Mouse (Mus musculus) heart, embryonic 16.5 days (tissue): ENCODE measurements around the gene Tmtc1. TPM values are rescaled to one million over a fixed set of nuclear protein-coding genes. Genes with fewer than 3 reads are reported as not detected.

Experiments
- ATAC-seq: fragments of 200-750 bp; cut with Nextera tagmentation; replicated peaks from 2 replicates; pipeline ENCODE4 v1.8.0; 2017; ENCODE audit warnings: moderate number of reproducible peaks; ENCODE audit not compliant: insufficient read depth, low FRiP score; ENCODE audit errors: extremely low read depth
- H3K27ac ChIP-seq: fragments of 300-500 bp; sonication (generic); 2 replicates; pipeline ENCODE4 v1.5.1; 2014; ENCODE audit warnings: mild to moderate bottlenecking, low read length, control low read depth, moderate library complexity
- H3K27me3 ChIP-seq: fragments of 300-500 bp; sonication (generic); 2 replicates; pipeline ENCODE4 v1.6.1; 2014; ENCODE audit warnings: low read length, mixed read lengths; ENCODE audit not compliant: control insufficient read depth, insufficient read depth
- H3K36me3 ChIP-seq: fragments of 300-500 bp; sonication (generic); 2 replicates; pipeline ENCODE4 v1.6.1; 2014; ENCODE audit not compliant: control insufficient read depth, insufficient read depth
- H3K4me1 ChIP-seq: fragments of 300-500 bp; sonication (generic); 2 replicates; pipeline ENCODE4 v1.6.1; 2014; ENCODE audit warnings: low read length, mixed read lengths; ENCODE audit not compliant: control insufficient read depth, insufficient read depth
- H3K4me2 ChIP-seq: fragments of 300-500 bp; sonication (generic); 2 replicates; pipeline ENCODE4 v1.6.1; 2014; ENCODE audit warnings: low read depth, mild to moderate bottlenecking, control low read depth, low read length
- H3K4me3 ChIP-seq: fragments of 300-500 bp; sonication (generic); 2 replicates; pipeline ENCODE4 v1.5.1; 2014; ENCODE audit warnings: mild to moderate bottlenecking, control low read depth, low read length
- H3K9ac ChIP-seq: fragments of 300-500 bp; sonication (generic); 2 replicates; pipeline ENCODE4 v1.6.1; 2014; ENCODE audit warnings: low read length, control low read depth
- H3K9me3 ChIP-seq: fragments of 300-500 bp; sonication (generic); replicated peaks from 2 replicates; pipeline ENCODE4 v1.6.1; 2016; ENCODE audit warnings: low read length; ENCODE audit not compliant: control insufficient read depth
- WGBS: fragments of 180-500 bp; shearing (Covaris S2); extraction: QIAGEN DNeasy Blood & Tissue Kit; methylation state at CpG from one replicate; pipeline ENCODE4 v1.1.7; 2014; 5-methylcytosine and 5-hydroxymethylcytosine counted together
- polyA plus RNA-seq: library from polyadenylated mRNA; unstranded; fragments of >200 nt; fragmentation: Nextera tagmentation; extraction: Ambion mirVana; gene quantifications from 2 replicates; pipeline ENCODE4 v1.2.1, GENCODE M21; 2015

The Tmtc1 gene
- polyA plus RNA-seq, 1 experiment from 2014 or later = 1.7 TPM

- Histone ChIP-seq H3K27ac (peak overlapping the region; percentile 57), H3K36me3 (peaks cover 11% of the 10 kb centered on the region; the same call in 1 of the 2 replicates), H3K9ac (peak overlapping the region; percentile 76), H3K4me2 (peak overlapping the region; percentile 83), H3K27me3 (no peaks in the 10 kb centered on the region), H3K4me3 (peak overlapping the region; percentile 66), H3K4me1 (0 out of 2 replicates have a peak, but pooled peaks cover 3% of the 10 kb centered on the region), H3K9me3 (peaks cover 8% of the 10 kb centered on the region; the same call in 1 of the 2 replicates)
- WGBS = 26% methylated on average over 85 of the region's 85 CpGs
- ATAC-seq = peak; percentile 80
These were observed 89.4 kb downstream of the Tmtc1 start for GRCm38 (mm10) chr6:148354509-148355474.

GRCm38 (mm10) chr6:148354151-148354508 is 90.1 kb downstream of the Tmtc1 start:
- Histone ChIP-seq H3K9me3 (peaks cover 8% of the 10 kb centered on the region; the same call in 1 of the 2 replicates), H3K27me3 (no peaks in the 10 kb centered on the region), H3K9ac (no peak overlapping the region), H3K4me2 (peak overlapping the region; percentile 83), H3K4me1 (0 out of 2 replicates have a peak, but pooled peaks cover 3% of the 10 kb centered on the region), H3K4me3 (peak overlapping the region; percentile 66), H3K36me3 (peaks cover 11% of the 10 kb centered on the region; the same call in 1 of the 2 replicates), H3K27ac (no peak overlapping the region)
- peak; percentile 47 for ATAC-seq
- WGBS = 71% methylated on average over 16 of the region's 16 CpGs

- 78% methylated on average over 3 of the region's 3 CpGs for WGBS
- Histone ChIP-seq H3K9ac (no peak overlapping the region), H3K4me2 (no peak overlapping the region), H3K4me3 (no peak overlapping the region), H3K4me1 (no peaks in the 10 kb centered on the region), H3K36me3 (no peaks in the 10 kb centered on the region), H3K27ac (no peak overlapping the region), H3K9me3 (no peaks in the 10 kb centered on the region), H3K27me3 (no peaks in the 10 kb centered on the region; the same call in 1 of the 2 replicates)
- no peak for ATAC-seq
These were observed 99.2 kb downstream of the Tmtc1 start for GRCm38 (mm10) chr6:148345001-148345400.

- H3K4me3 ChIP-seq = no peak overlapping the region
- H3K9ac ChIP-seq = no peak overlapping the region
- 84% methylated on average over 2 of the region's 2 CpGs for WGBS
- H3K36me3 ChIP-seq = no peaks in the 10 kb centered on the region
- no peak overlapping the region for H3K27ac ChIP-seq
- no peaks in the 10 kb centered on the region for H3K9me3 ChIP-seq
- H3K4me2 ChIP-seq = no peak overlapping the region
- H3K4me1 ChIP-seq = no peaks in the 10 kb centered on the region
- H3K27me3 ChIP-seq = no peaks in the 10 kb centered on the region; the same call in 1 of the 2 replicates
- ATAC-seq = no peak
These were observed 102.0 kb downstream of the Tmtc1 start for GRCm38 (mm10) chr6:148342191-148342590.

- H3K36me3 ChIP-seq = no peaks in the 10 kb centered on the region
- ATAC-seq = no peak
- no peak overlapping the region for H3K9ac ChIP-seq
- no peak overlapping the region for H3K27ac ChIP-seq
- no peaks in the 10 kb centered on the region; the same call in 1 of the 2 replicates for H3K27me3 ChIP-seq
- H3K4me3 ChIP-seq = no peak overlapping the region
- 79% methylated on average over 2 of the region's 2 CpGs for WGBS
- no peak overlapping the region for H3K4me2 ChIP-seq
- H3K9me3 ChIP-seq = no peaks in the 10 kb centered on the region
- H3K4me1 ChIP-seq = no peaks in the 10 kb centered on the region
These were observed 102.4 kb downstream of the Tmtc1 start for GRCm38 (mm10) chr6:148341765-148342164.

GRCm38 (mm10) chr6:148338326-148338957 is 105.7 kb downstream of the Tmtc1 start:
- Histone ChIP-seq H3K4me1 (no peaks in the 10 kb centered on the region), H3K9me3 (no peaks in the 10 kb centered on the region), H3K9ac (no peak overlapping the region), H3K4me2 (no peak overlapping the region), H3K36me3 (no peaks in the 10 kb centered on the region; the same call in 1 of the 2 replicates), H3K27me3 (no peaks in the 10 kb centered on the region), H3K4me3 (no peak overlapping the region), H3K27ac (no peak overlapping the region)
- WGBS = 75% methylated on average over 3 of the region's 3 CpGs
- no peak for ATAC-seq

- no peaks in the 10 kb centered on the region for H3K4me1 ChIP-seq
- H3K4me2 ChIP-seq = no peak overlapping the region
- no peaks in the 10 kb centered on the region; the same call in 1 of the 2 replicates for H3K36me3 ChIP-seq
- H3K9ac ChIP-seq = no peak overlapping the region
- no peaks in the 10 kb centered on the region for H3K27me3 ChIP-seq
- H3K4me3 ChIP-seq = no peak overlapping the region
- no peak overlapping the region for H3K27ac ChIP-seq
- ATAC-seq = no peak
- no peaks in the 10 kb centered on the region for H3K9me3 ChIP-seq
These were observed 107.8 kb downstream of the Tmtc1 start for GRCm38 (mm10) chr6:148336290-148336955.

- WGBS = 71% methylated on average over 2 of the region's 2 CpGs
- Histone ChIP-seq H3K4me3 (no peak overlapping the region), H3K4me1 (no peaks in the 10 kb centered on the region; the same call in 1 of the 2 replicates), H3K9ac (no peak overlapping the region), H3K4me2 (no peak overlapping the region), H3K36me3 (no peaks in the 10 kb centered on the region; the same call in 1 of the 2 replicates), H3K27me3 (no peaks in the 10 kb centered on the region), H3K27ac (no peak overlapping the region), H3K9me3 (no peaks in the 10 kb centered on the region)
- no peak for ATAC-seq
These were observed 112.3 kb downstream of the Tmtc1 start for GRCm38 (mm10) chr6:148331916-148332315.
